Comparison of ENCODE assay signal across 8 mouse cellular contexts in genomic region chr1:36596114-36596513, GRCm38 (mm10). TPM values are rescaled to one million over a fixed set of nuclear protein-coding genes. Genes with fewer than 3 reads are reported as not detected.
A peak's percentile ranks its signal among the peaks of the same experiment; 100 is the strongest.
DNase-seq lines count a peak whose midpoint lies in the region; ATAC-seq and TF ChIP-seq lines count a peak whose summit lies in the region.

No protein-coding gene starts in this region.

- H3K9ac ChIP-seq in midbrain, embryonic 12.5 days (replicated peaks): no peak overlapping the region

- ATAC-seq in midbrain, embryonic 12.5 days (ENCODE audit: low FRiP score, low read depth): peak; percentile 65; the same call in 1 of the 2 replicates
- no peak for ATAC-seq in megakaryocyte, adult 5-6 weeks (ENCODE audit: poor library complexity, severe bottlenecking)

- TF ChIP-seq CTCF in brain, embryonic 14.5 days (IDR thresholded peaks at IDR 0.05; ENCODE audit: borderline replicate concordance, extremely low read depth, insufficient read depth, insufficient read length): no peak
- no peak for TF ChIP-seq CTCF in thymus, adult 2 months (IDR thresholded peaks at IDR 0.05; ENCODE audit: borderline replicate concordance, control insufficient read depth, extremely low read depth, insufficient read depth, low read length, poor library complexity)

- H3K27ac ChIP-seq in hindbrain, embryonic 10.5 days: peak overlapping the region; percentile 78
- H3K27ac ChIP-seq in midbrain, embryonic 12.5 days (replicated peaks): peak overlapping the region; percentile 46
- H3K27ac ChIP-seq in thymus, adult 2 months (ENCODE audit: control insufficient read depth, insufficient read depth, low read length): no peak overlapping the region

- no peaks in the 10 kb centered on the region for H3K9me3 ChIP-seq in hindbrain, embryonic 10.5 days
- no peaks in the 10 kb centered on the region for H3K9me3 ChIP-seq in midbrain, embryonic 12.5 days

- H3K36me3 ChIP-seq in hindbrain, embryonic 10.5 days: no peaks in the 10 kb centered on the region
- H3K36me3 ChIP-seq in midbrain, embryonic 12.5 days: no peaks in the 10 kb centered on the region
- no peaks in the 10 kb centered on the region for H3K36me3 ChIP-seq in thymus, adult 2 months (ENCODE audit: control insufficient read depth, insufficient read depth, low read length)

- H3K4me3 ChIP-seq in hindbrain, embryonic 10.5 days: no peak overlapping the region
- no peak overlapping the region for H3K4me3 ChIP-seq in midbrain, embryonic 12.5 days
- H3K4me3 ChIP-seq in thymus, adult 2 months (ENCODE audit: control insufficient read depth, insufficient read depth, low read length): no peak overlapping the region

- TF ChIP-seq POLR2A in brain, embryonic 14.5 days (IDR thresholded peaks at IDR 0.05; ENCODE audit: borderline replicate concordance, extremely low read depth, insufficient read depth, insufficient read length, poor library complexity, severe bottlenecking): no peak
- no peak for TF ChIP-seq POLR2A in thymus, adult 2 months (IDR thresholded peaks at IDR 0.05; ENCODE audit: control insufficient read depth, extremely low read depth, insufficient read depth, low read length, poor library complexity)

- intact Hi-C loops in heart, postnatal 25 days (cut with DNase I): no loop called here

- no peak overlapping the region for H3K4me2 ChIP-seq in midbrain, embryonic 12.5 days (replicated peaks)

- WGBS in hindbrain, embryonic 10.5 days: 15% methylated on average over 4 of the region's 4 CpGs
- WGBS in midbrain, embryonic 12.5 days: 14% methylated on average over 4 of the region's 4 CpGs
- WGBS in thymus, adult 2 months: 83% methylated on average over 4 of the region's 4 CpGs

- H3K27me3 ChIP-seq in hindbrain, embryonic 10.5 days (ENCODE audit: insufficient read depth, poor library complexity, severe bottlenecking): no peaks in the 10 kb centered on the region; the same call in 1 of the 2 replicates
- no peaks in the 10 kb centered on the region for H3K27me3 ChIP-seq in midbrain, embryonic 12.5 days
- no peaks in the 10 kb centered on the region for H3K27me3 ChIP-seq in thymus, adult 2 months (ENCODE audit: control insufficient read depth, insufficient read depth, low read length)

- peaks cover 34% of the 10 kb centered on the region for H3K4me1 ChIP-seq in hindbrain, embryonic 10.5 days (replicated peaks)
- peaks cover 15% of the 10 kb centered on the region; the same call in 1 of the 2 replicates for H3K4me1 ChIP-seq in midbrain, embryonic 12.5 days
- H3K4me1 ChIP-seq in thymus, adult 2 months (replicated peaks; ENCODE audit: control insufficient read depth, insufficient read depth, low read length): peaks cover 49% of the 10 kb centered on the region

- DNase-seq in heart, adult 11 months: peak; percentile 94
- no peak for DNase-seq in heart, postnatal 25 days (ENCODE audit: low spot score)
- peak; percentile 91 for DNase-seq in brain, embryonic 14.5 days (ENCODE audit: low read depth)
- DNase-seq in hindbrain, embryonic 10.5 days (ENCODE audit: low spot score): peak; percentile 66
- DNase-seq in layer of hippocampus, adult 8-10 months (ENCODE audit: low spot score in 2 of 2): peak; percentile 21 to 45
- no peak for DNase-seq in thymus, adult 2 months

RNA-seq across cellular contexts. Expression of gene Sema4c, which starts 38.0 kb away (rescaled TPM):
- total RNA-seq in heart, postnatal 25 days (2021): 10 to 100 TPM; 14.8 to 15.7 TPM
- 64.2 and 66.1 TPM in 2 replicates for polyA plus RNA-seq in brain, embryonic 14.5 days (2012; rRNA removed)
- polyA plus RNA-seq in hindbrain, embryonic 10.5 days (2016; fragmentation: Nextera tagmentation; extraction: Ambion mirVana): 25.4 and 29.6 TPM in 2 replicates
- 10 to 100 TPM; 13.8 to 18.3 (median 15.1) TPM for total RNA-seq in layer of hippocampus, adult 8-10 months (2022)
- 35.2 and 37.6 TPM in 2 replicates for polyA plus RNA-seq in midbrain, embryonic 12.5 days (2016; fragmentation: Nextera tagmentation; extraction: Ambion mirVana)
- 1.5 and 2.1 TPM in 2 replicates for total RNA-seq in megakaryocyte, adult 5-6 weeks (2015)
- total RNA-seq in megakaryocyte, adult 5-6 weeks (2017): 1.8 and 3.6 TPM in 2 replicates
- 15.5 and 16.8 TPM in 2 replicates for polyA plus RNA-seq in thymus, adult 2 months (2012; rRNA removed)

RNA-seq across cellular contexts. Expression of gene Ankrd39, which starts 48.9 kb away (rescaled TPM):
- 1 to 10 TPM; 5.6 to 8.1 TPM for total RNA-seq in heart, postnatal 25 days (2021)
- 20.7 and 24.1 TPM in 2 replicates for polyA plus RNA-seq in brain, embryonic 14.5 days (2012; rRNA removed)
- polyA plus RNA-seq in hindbrain, embryonic 10.5 days (2016; fragmentation: Nextera tagmentation; extraction: Ambion mirVana): 16.9 and 20.6 TPM in 2 replicates
- total RNA-seq in layer of hippocampus, adult 8-10 months (2022): 10 to 100 TPM; 10.3 to 18.2 (median 13.2) TPM
- polyA plus RNA-seq in midbrain, embryonic 12.5 days (2016; fragmentation: Nextera tagmentation; extraction: Ambion mirVana): 19.6 and 19.8 TPM in 2 replicates
- total RNA-seq in megakaryocyte, adult 5-6 weeks (2015): 3.6 and 4.9 TPM in 2 replicates
- total RNA-seq in megakaryocyte, adult 5-6 weeks (2017): 2.2 and 2.9 TPM in 2 replicates
- polyA plus RNA-seq in thymus, adult 2 months (2012; rRNA removed): 48.4 and 51.8 TPM in 2 replicates

RNA-seq across cellular contexts. Expression of gene Gm42417, which starts 56.9 kb away (rescaled TPM):
- 100 to 1,000 TPM; 112 to 186 TPM for total RNA-seq in heart, postnatal 25 days (2021)
- polyA plus RNA-seq in brain, embryonic 14.5 days (2012; rRNA removed): 0.07 and 0.08 TPM in 2 replicates
- polyA plus RNA-seq in hindbrain, embryonic 10.5 days (2016; fragmentation: Nextera tagmentation; extraction: Ambion mirVana): 0.75 TPM in 1 of 2 replicates, not detected in the other
- under 1 TPM in 1 of 4 experiments, not detected in 3; 0.38 TPM for total RNA-seq in layer of hippocampus, adult 8-10 months (2022)
- polyA plus RNA-seq in midbrain, embryonic 12.5 days (2016; fragmentation: Nextera tagmentation; extraction: Ambion mirVana): 0.55 TPM in 1 of 2 replicates, not detected in the other
- not detected in 2 replicates for total RNA-seq in megakaryocyte, adult 5-6 weeks (2015)
- total RNA-seq in megakaryocyte, adult 5-6 weeks (2017): not detected in 2 replicates
- not detected in 2 replicates for polyA plus RNA-seq in thymus, adult 2 months (2012; rRNA removed)

RNA-seq across cellular contexts. Expression of gene Ankrd23, which starts 59.4 kb away (rescaled TPM):
- total RNA-seq in heart, postnatal 25 days (2021): 100 to 1,000 TPM; 215 to 337 TPM
- polyA plus RNA-seq in brain, embryonic 14.5 days (2012; rRNA removed): 18.1 and 19.8 TPM in 2 replicates
- 15.7 and 18.0 TPM in 2 replicates for polyA plus RNA-seq in hindbrain, embryonic 10.5 days (2016; fragmentation: Nextera tagmentation; extraction: Ambion mirVana)
- total RNA-seq in layer of hippocampus, adult 8-10 months (2022): 1 to 10 TPM; 3.7 to 7.7 (median 5.0) TPM
- polyA plus RNA-seq in midbrain, embryonic 12.5 days (2016; fragmentation: Nextera tagmentation; extraction: Ambion mirVana): 19.8 and 21.1 TPM in 2 replicates
- 2.3 and 2.4 TPM in 2 replicates for total RNA-seq in megakaryocyte, adult 5-6 weeks (2015)
- 2.2 and 9.8 TPM in 2 replicates for total RNA-seq in megakaryocyte, adult 5-6 weeks (2017)
- 40.4 and 56.2 TPM in 2 replicates for polyA plus RNA-seq in thymus, adult 2 months (2012; rRNA removed)

Comparison
In these comparisons a context has a peak if more than half of its experiments do, and no peak if none do; other contexts are left out.
1. DNase-seq: peak in heart, adult 11 months (single experiment), brain, embryonic 14.5 days (single experiment), hindbrain, embryonic 10.5 days (single experiment) and layer of hippocampus, adult 8-10 months (2 of 2); none in heart, postnatal 25 days (single experiment) and thymus, adult 2 months (single experiment).